Mouse (Mus musculus) liver, embryonic 14.5 days (tissue): ENCODE measurements around the gene Hipk1.

Source experiments
- CTCF ChIP-seq: IDR thresholded peaks from 2 replicates; pipeline ENCODE4 v1.5.1; 2016; ENCODE audit warnings: antibody characterized with exemption, low read depth, control low read depth
- EP300 ChIP-seq: IDR thresholded peaks from 2 replicates; pipeline ENCODE4 v1.6.1; 2016; ENCODE audit warnings: antibody characterized with exemption, low read depth

DNA sequence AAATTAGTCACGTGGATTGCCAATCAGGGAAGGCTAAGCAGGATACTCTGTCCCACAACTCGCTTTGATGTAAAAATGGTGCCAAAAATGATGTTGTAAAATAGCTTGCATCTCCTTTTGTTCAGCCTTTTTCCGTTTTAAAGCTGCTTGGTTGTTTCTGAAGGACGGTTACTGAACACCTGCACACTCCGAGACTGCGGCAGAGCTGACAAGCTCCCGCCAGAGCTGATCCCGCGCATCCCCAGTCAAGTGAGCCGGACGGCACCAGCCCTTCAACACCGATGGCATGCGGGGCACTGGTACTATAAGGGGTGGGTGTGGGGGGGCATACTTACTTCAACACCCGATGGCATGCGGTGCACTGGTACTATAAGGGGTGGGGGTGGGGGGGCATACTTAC lies 17.4 kb downstream of the Hipk1 start:
- TF ChIP-seq CTCF (no peak), EP300 (no peak)
